Mouse (Mus musculus) MEL (cell line): ENCODE results near the gene Gm20388.

ENCODE experiments used
- BHLHE40 ChIP-seq: IDR thresholded peaks from 2 replicates; pipeline ENCODE4 v1.6.1; 2012; ENCODE audit warnings: low read depth, mild to moderate bottlenecking, inconsistent platforms, low read length, improper control_type of control experiment, borderline replicate concordance
- CHD2 ChIP-seq: IDR thresholded peaks from 2 replicates; pipeline ENCODE4 v1.6.1; 2011; ENCODE audit warnings: low read length, improper control_type of control experiment
- CTCF ChIP-seq, 3 experiments: IDR thresholded peaks in 2 of 3; conservative IDR thresholded peaks in 1 of 3; 2 replicates each; pipeline ENCODE4 v1.5.1; 2011 to 2012; ENCODE audit warnings: low read length in 3 of 3, low read depth in 2 of 3, mild to moderate bottlenecking in 2 of 3, improper control_type of control experiment in 1 of 3, inconsistent platforms in 1 of 3, mixed read lengths in 1 of 3, moderate library complexity in 1 of 3; ENCODE audit not compliant: control insufficient read depth in 1 of 3, insufficient read depth in 1 of 3, poor library complexity in 1 of 3, severe bottlenecking in 1 of 3
- E2F4 ChIP-seq: IDR thresholded peaks from 2 replicates; pipeline ENCODE4 v1.6.1; 2011; ENCODE audit warnings: low read depth, low read length, improper control_type of control experiment, borderline replicate concordance
- ELF1 ChIP-seq: IDR thresholded peaks from 2 replicates; pipeline ENCODE4 v1.6.1; 2014; ENCODE audit warnings: low read depth, mild to moderate bottlenecking, inconsistent platforms, low read length, improper control_type of control experiment, moderate library complexity
- EP300 ChIP-seq, 2 experiments: IDR thresholded peaks; 2 replicates each; pipeline ENCODE4 v1.6.1; 2011; ENCODE audit warnings: improper control_type of control experiment in 2 of 2, low read length in 2 of 2, low read depth in 1 of 2, mild to moderate bottlenecking in 1 of 2
- ETS1 ChIP-seq: IDR thresholded peaks from 2 replicates; pipeline ENCODE4 v1.6.1; 2012; ENCODE audit warnings: low read depth, mild to moderate bottlenecking, inconsistent platforms, low read length, improper control_type of control experiment, moderate library complexity
- HCFC1 ChIP-seq: IDR thresholded peaks from 2 replicates; pipeline ENCODE4 v1.6.1; 2012; ENCODE audit warnings: low read depth, mild to moderate bottlenecking, inconsistent platforms, low read length, improper control_type of control experiment, moderate library complexity
- KAT2A ChIP-seq: conservative IDR thresholded peaks from 2 replicates; pipeline ENCODE4 v1.6.1; 2012; ENCODE audit warnings: low read depth, low read length, improper control_type of control experiment, inconsistent platforms
- MEF2A ChIP-seq: IDR thresholded peaks from 2 replicates; pipeline ENCODE4 v1.6.1; 2014; ENCODE audit warnings: low read depth, mild to moderate bottlenecking, inconsistent platforms, low read length, improper control_type of control experiment; ENCODE audit not compliant: poor library complexity, insufficient replicate concordance, severe bottlenecking; ENCODE audit errors: extremely low read depth
- MYC ChIP-seq: IDR thresholded peaks from 2 replicates; pipeline ENCODE4 v1.6.1; 2011; ENCODE audit warnings: low read depth, mild to moderate bottlenecking, low read length, improper control_type of control experiment, moderate library complexity
- POLR2A ChIP-seq, 2 experiments: IDR thresholded peaks; 2 replicates each; pipeline ENCODE4 v1.6.1; 2011 to 2012; ENCODE audit warnings: low read length in 2 of 2, mild to moderate bottlenecking in 2 of 2, control low read depth in 1 of 2, improper control_type of control experiment in 1 of 2, low read depth in 1 of 2, moderate library complexity in 1 of 2; ENCODE audit not compliant: control insufficient read depth in 1 of 2, insufficient read depth in 1 of 2, poor library complexity in 1 of 2
- RAD21 ChIP-seq: IDR thresholded peaks from 2 replicates; pipeline ENCODE4 v1.6.1; 2011; ENCODE audit warnings: mild to moderate bottlenecking, low read depth, low read length, improper control_type of control experiment
- TBP ChIP-seq: IDR thresholded peaks from 2 replicates; pipeline ENCODE4 v1.8.0; 2011; ENCODE audit warnings: low read depth, low read length, improper control_type of control experiment

- TF ChIP-seq CTCF (IDR thresholded peaks at IDR 0.05 in 2 of 3, conservative IDR thresholded peaks at IDR 0.05 in 1 of 3; ENCODE audit: control insufficient read depth in 1 of 3, insufficient read depth in 1 of 3, low read depth in 2 of 3, low read length in 3 of 3, poor library complexity in 1 of 3, severe bottlenecking in 1 of 3), result no peak
- no peak for TF ChIP-seq POLR2A (IDR thresholded peaks at IDR 0.05; ENCODE audit: control insufficient read depth in 1 of 2, insufficient read depth in 1 of 2, low read depth in 1 of 2, low read length in 2 of 2, poor library complexity in 1 of 2)
- no peak for TF ChIP-seq MYC
- TF ChIP-seq EP300 (IDR thresholded peaks at IDR 0.05; ENCODE audit: low read depth in 1 of 2, low read length in 2 of 2), result no peak
- TF ChIP-seq ELF1, result no peak
- TF ChIP-seq TBP, result no peak
- no peak for TF ChIP-seq E2F4
- no peak for TF ChIP-seq CHD2
- TF ChIP-seq RAD21, result no peak
- no peak for TF ChIP-seq HCFC1
- no peak for TF ChIP-seq BHLHE40
- no peak for TF ChIP-seq ETS1
- TF ChIP-seq MEF2A, result no peak
- no peak for TF ChIP-seq KAT2A
These were observed 395.3 kb downstream of the Gm20388 start for GRCm38 (mm10) chr8:120305800-120306385.
